Mouse (Mus musculus): ENCODE measurements around the gene Vmn1r177.
"Not testable (repeated sequence)": the region's sequence is repeated elsewhere in the genome, so short reads cannot be mapped to it uniquely, and the experiment has no call there.

Gene Vmn1r177

GRCm38 (mm10) chr7:23866349-23866748, at the start of gene Vmn1r177:
Gene Vmn1r177, minus strand, starts transcription at chr7:23866449.
- not testable (repeated sequence) for DNase-seq

DNA sequence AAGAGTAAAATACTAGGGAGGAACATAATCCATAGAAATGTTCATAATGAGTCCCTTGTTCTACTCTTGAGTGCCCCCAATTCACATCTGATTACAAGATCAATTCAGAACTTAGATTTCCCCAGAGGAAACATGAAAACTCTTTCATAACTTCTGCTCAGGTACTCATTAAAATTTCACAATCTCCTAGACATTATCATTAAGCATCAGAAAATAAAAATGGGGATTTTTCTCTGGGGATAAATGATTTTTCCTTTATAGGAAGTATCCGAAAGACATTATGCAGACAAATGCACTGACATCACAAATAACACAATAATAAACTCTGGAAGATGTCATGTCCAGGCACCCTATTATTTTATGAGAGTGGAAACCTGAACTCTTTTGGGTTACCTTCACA, 25.5 kb upstream of the Vmn1r177 start, which contains the start of gene Vmn1r178:
TSS of gene Vmn1r178 (plus strand) at position 301 of the 400 bp plus-strand sequence.
- DNase-seq, result no peak

GRCm38 (mm10) chr7:23876918-23877317, 10.7 kb upstream of the Vmn1r177 start:
- not testable (repeated sequence) for DNase-seq

DNA sequence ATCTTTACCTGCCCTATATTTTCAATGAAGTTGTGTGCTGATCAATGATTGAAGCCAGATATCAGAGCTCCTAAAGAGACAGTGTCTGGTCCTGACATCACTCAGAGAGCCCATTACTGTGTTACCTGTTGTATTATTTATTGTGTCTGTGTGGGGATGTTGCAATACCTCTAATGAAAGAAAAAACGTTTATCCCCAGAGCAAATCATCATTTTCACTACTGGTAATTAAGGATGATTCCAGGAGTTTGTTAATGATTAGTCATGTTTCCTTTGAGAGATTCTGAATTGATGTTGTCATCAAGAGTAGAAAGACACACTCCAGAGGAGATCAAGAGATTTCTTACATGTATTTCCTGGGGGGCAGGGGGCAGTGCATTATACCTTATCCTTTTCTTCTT, 29.0 kb downstream of the Vmn1r177 start, which contains the start of gene Vmn1r176:
TSS of gene Vmn1r176 (minus strand) at position 101 of the 400 bp plus-strand sequence.
- DNase-seq, result not testable (repeated sequence)
